ENCODE assay signal across 23 mouse cellular contexts in the genomic region with DNA sequence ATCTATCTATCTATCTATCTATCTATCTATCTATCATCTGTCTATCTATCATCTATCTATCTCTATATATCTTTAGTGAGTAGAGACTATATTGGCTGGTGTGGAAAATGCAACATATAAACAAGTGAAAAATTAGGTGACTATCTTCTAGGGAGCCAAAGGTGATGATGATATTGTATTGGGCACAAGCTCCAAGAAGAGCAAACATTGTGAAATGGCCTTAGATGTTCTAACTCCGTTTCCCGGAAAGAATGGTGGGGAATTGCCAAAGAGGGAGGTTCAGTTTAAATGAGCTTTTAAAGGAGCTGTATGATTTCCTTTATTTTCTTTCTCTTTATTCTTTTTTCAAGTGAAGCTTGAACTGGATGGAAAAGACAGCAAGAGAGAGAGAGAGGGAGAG.
"Had no signal": no experiment of that assay in that cellular context is flagged by ENCODE, and none has a peak within 500 bp of the region (broad histone marks: within the 10 kb centered on the region; RNA-seq: fewer than 3 reads in every experiment).

No protein-coding gene starts in this region.

- H3K36me3 ChIP-seq: heart, embryonic 10.5 days; heart, embryonic 12.5 days; hindbrain, embryonic 10.5 days; hindbrain, embryonic 12.5 days; intestine, embryonic 15.5 days; limb, embryonic 10.5 days; limb, embryonic 12.5 days; liver, embryonic 13.5 days had no signal

- H3K4me1 ChIP-seq: heart, embryonic 10.5 days; heart, embryonic 12.5 days; hindbrain, embryonic 10.5 days; hindbrain, embryonic 12.5 days; intestine, embryonic 15.5 days; limb, embryonic 10.5 days; limb, embryonic 12.5 days; liver, embryonic 13.5 days had no signal

- H3K27me3 ChIP-seq: heart, embryonic 12.5 days; hindbrain, embryonic 12.5 days; intestine, embryonic 15.5 days; limb, embryonic 12.5 days; liver, embryonic 13.5 days had no signal

- H3K4me3 ChIP-seq: heart, embryonic 10.5 days; heart, embryonic 12.5 days; hindbrain, embryonic 10.5 days; hindbrain, embryonic 12.5 days; intestine, embryonic 15.5 days; layer of hippocampus, adult 2 months; left cerebral cortex, adult 2 months; limb, embryonic 10.5 days; limb, embryonic 12.5 days; liver, embryonic 13.5 days had no signal

- H3K9me3 ChIP-seq: heart, embryonic 10.5 days; heart, embryonic 12.5 days; hindbrain, embryonic 10.5 days; hindbrain, embryonic 12.5 days; intestine, embryonic 15.5 days; limb, embryonic 10.5 days; limb, embryonic 12.5 days; liver, embryonic 13.5 days had no signal

- DNase-seq: gastrocnemius, postnatal 25 days; heart, adult 18-20 months; heart, postnatal 10 days; heart, postnatal 4 days; kidney, adult 18-20 months; kidney, adult 8-10 months; kidney, postnatal 10 days; kidney, postnatal 25 days; kidney, postnatal 4 days; liver, embryonic 13.5 days had no signal

- H3K9ac ChIP-seq: heart, embryonic 12.5 days; hindbrain, embryonic 12.5 days; hindbrain, embryonic 14.5 days; intestine, embryonic 15.5 days; limb, embryonic 12.5 days; liver, embryonic 13.5 days had no signal

- H3K27ac ChIP-seq: heart, embryonic 10.5 days; hindbrain, embryonic 10.5 days; hindbrain, embryonic 12.5 days; hindbrain, embryonic 14.5 days; intestine, embryonic 15.5 days; layer of hippocampus, adult 2 months; left cerebral cortex, adult 2 months; limb, embryonic 10.5 days; limb, embryonic 12.5 days; liver, embryonic 13.5 days had no signal

- ATAC-seq: hindbrain, embryonic 16.5 days; inflammation-experienced regulatory T-cells, adult 6 months; intestine, embryonic 15.5 days; intestine, postnatal 0 days had no signal

- H3K4me2 ChIP-seq: heart, embryonic 12.5 days; hindbrain, embryonic 12.5 days; hindbrain, embryonic 14.5 days; intestine, embryonic 15.5 days; limb, embryonic 12.5 days; liver, embryonic 13.5 days had no signal
